Mouse (Mus musculus): ENCODE data around the gene Nupr1. TPM values are rescaled to one million over a fixed set of nuclear protein-coding genes. Genes with fewer than 3 reads are reported as not detected.

The Nupr1 gene
- polyA plus RNA-seq, 1 experiment from 2014 or later = 3.4 TPM

DNA sequence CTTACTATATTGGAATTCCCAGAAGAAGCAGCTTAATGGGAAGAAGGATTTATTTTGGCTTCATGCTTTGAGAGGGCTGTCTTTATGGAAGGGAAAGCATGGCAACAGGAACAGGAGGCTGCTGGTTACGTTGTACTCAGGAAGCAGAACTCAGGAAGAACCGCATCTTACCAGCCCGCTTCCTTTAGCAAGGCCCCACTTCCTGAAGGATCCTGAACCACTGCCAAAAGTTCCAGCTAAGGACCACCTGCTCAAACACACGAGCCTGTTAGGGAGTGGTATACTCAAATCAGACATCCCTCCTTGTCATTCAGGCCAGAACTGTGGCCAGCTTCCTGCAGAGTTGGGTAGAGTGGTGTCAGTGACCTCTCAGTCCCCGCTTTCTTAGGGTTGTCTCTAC, 37.8 kb upstream of the Nupr1 start:
- no peaks in the 10 kb centered on the region for H3K4me1 ChIP-seq (ENCODE audit: control insufficient read depth, insufficient read depth, low read length)
- WGBS = 88% methylated on average over 5 of the region's 5 CpGs
- H3K9ac ChIP-seq (replicated peaks; ENCODE audit: low read length) = no peak overlapping the region
- H3K9me3 ChIP-seq (replicated peaks; ENCODE audit: control insufficient read depth, low read length) = no peaks in the 10 kb centered on the region
- no peak for ATAC-seq (replicated peaks; ENCODE audit: insufficient number of reproducible peaks, low FRiP score, low TSS enrichment, low read depth)
- DNase-seq (ENCODE audit: low spot score) = no peak
- H3K27me3 ChIP-seq (ENCODE audit: control insufficient read depth, insufficient read depth, low read length) = no peaks in the 10 kb centered on the region
- no peak overlapping the region for H3K27ac ChIP-seq (replicated peaks; ENCODE audit: low read depth, low read length)
- no peak overlapping the region for H3K4me3 ChIP-seq (ENCODE audit: low read depth, low read length)
- H3K4me2 ChIP-seq (ENCODE audit: low read depth, low read length) = no peak overlapping the region
- peaks cover 7% of the 10 kb centered on the region; the same call in 1 of the 2 replicates for H3K36me3 ChIP-seq (replicated peaks; ENCODE audit: control insufficient read depth, insufficient read depth, low read depth, low read length)

DNA sequence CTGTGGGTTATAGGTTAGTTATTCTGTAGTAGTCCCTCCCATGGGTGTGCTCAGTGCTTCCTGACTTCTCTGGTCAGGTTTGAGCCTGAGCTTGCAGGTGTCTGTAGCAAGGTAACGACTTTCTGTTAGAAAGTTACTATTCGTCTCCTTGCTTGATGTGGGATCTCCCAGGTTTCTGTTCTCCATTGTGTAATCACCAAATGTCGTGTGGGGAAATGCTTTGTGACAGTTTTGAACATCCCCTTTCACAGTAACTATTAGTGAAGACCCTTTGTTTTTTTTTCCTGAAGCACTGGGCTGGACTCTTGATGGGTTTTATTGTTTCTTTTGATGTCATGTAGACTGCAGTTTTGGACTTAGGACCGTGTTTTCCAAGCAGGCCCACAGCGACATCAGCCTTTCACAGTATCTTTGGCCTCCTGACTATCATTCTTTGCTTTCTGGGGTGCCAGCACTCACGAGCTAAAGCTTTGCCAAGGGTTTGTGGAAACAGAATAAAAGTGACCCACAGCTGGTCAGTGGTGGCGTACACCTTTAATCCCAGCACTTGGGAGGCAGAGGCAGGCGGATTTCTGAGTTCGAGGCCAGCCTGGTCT, 36.9 kb upstream of the Nupr1 start:
- WGBS = 87% methylated on average over 9 of the region's 9 CpGs
- no peak overlapping the region for H3K4me2 ChIP-seq (ENCODE audit: low read depth, low read length)
- no peaks in the 10 kb centered on the region for H3K9me3 ChIP-seq (replicated peaks; ENCODE audit: control insufficient read depth, low read length)
- no peaks in the 10 kb centered on the region for H3K4me1 ChIP-seq (ENCODE audit: control insufficient read depth, insufficient read depth, low read length)
- no peak overlapping the region for H3K9ac ChIP-seq (replicated peaks; ENCODE audit: low read length)
- no peaks in the 10 kb centered on the region for H3K27me3 ChIP-seq (ENCODE audit: control insufficient read depth, insufficient read depth, low read length)
- DNase-seq (ENCODE audit: low spot score) = no peak
- no peak overlapping the region for H3K4me3 ChIP-seq (ENCODE audit: low read depth, low read length)
- ATAC-seq (replicated peaks; ENCODE audit: insufficient number of reproducible peaks, low FRiP score, low TSS enrichment, low read depth) = no peak
- H3K27ac ChIP-seq (replicated peaks; ENCODE audit: low read depth, low read length) = no peak overlapping the region
- H3K36me3 ChIP-seq (replicated peaks; ENCODE audit: control insufficient read depth, insufficient read depth, low read depth, low read length) = peaks cover 7% of the 10 kb centered on the region; the same call in 1 of the 2 replicates

DNA sequence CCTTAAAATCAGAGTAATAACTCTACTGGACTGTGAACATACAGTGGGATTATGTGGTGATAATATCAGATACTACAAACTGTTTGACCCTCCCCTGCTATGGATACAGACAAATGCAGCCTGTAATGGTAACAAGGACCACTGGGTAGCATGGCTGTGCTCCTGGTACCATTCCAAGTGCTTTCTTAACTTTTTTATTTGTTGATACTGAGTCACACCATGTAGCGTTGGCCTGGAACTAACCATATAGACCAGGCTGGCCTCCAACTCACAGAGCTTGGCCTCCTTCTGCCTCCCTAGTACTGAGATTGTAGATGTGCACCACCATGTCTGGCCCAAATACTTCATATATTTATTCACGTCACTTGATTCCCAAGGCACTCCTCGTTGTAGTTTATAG, 34.6 kb upstream of the Nupr1 start:
- Histone ChIP-seq H3K4me3 (ENCODE audit: low read depth, low read length) (no peak overlapping the region), H3K9me3 (replicated peaks; ENCODE audit: control insufficient read depth, low read length) (no peaks in the 10 kb centered on the region), H3K27me3 (ENCODE audit: control insufficient read depth, insufficient read depth, low read length) (no peaks in the 10 kb centered on the region), H3K9ac (replicated peaks; ENCODE audit: low read length) (no peak overlapping the region), H3K27ac (replicated peaks; ENCODE audit: low read depth, low read length) (no peak overlapping the region), H3K4me2 (ENCODE audit: low read depth, low read length) (no peak overlapping the region), H3K4me1 (ENCODE audit: control insufficient read depth, insufficient read depth, low read length) (no peaks in the 10 kb centered on the region), H3K36me3 (replicated peaks; ENCODE audit: control insufficient read depth, insufficient read depth, low read depth, low read length) (peaks cover 3% of the 10 kb centered on the region; the same call in 1 of the 2 replicates)
- 94% methylated on average over 3 of the region's 3 CpGs for WGBS
- ATAC-seq (replicated peaks; ENCODE audit: insufficient number of reproducible peaks, low FRiP score, low TSS enrichment, low read depth) = no peak
- DNase-seq (ENCODE audit: low spot score) = no peak

DNA sequence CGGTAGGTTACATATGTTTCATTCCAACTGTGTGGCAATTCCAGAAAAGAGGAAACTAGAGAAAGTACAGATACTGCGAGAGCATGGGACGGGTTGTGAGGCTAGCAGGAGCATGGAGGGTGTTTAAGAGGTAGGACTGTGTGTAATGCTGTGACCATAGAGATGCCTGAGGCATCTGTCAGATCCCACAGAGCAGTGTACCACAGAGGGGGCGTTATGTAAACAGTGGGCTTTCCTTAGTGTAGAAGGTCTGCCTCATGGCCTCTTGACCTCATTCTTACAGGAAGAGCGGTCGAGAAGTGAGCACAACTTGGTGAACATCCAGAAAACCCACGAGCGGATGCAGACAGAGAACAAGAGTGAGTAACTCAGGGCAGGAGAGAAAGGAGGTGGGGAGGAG, 33.0 kb upstream of the Nupr1 start:
- no peaks in the 10 kb centered on the region for H3K4me1 ChIP-seq (ENCODE audit: control insufficient read depth, insufficient read depth, low read length)
- H3K4me2 ChIP-seq (ENCODE audit: low read depth, low read length) = no peak overlapping the region
- WGBS = 61% methylated on average over 8 of the region's 8 CpGs
- H3K27me3 ChIP-seq (ENCODE audit: control insufficient read depth, insufficient read depth, low read length) = no peaks in the 10 kb centered on the region
- no peak overlapping the region for H3K4me3 ChIP-seq (ENCODE audit: low read depth, low read length)
- no peaks in the 10 kb centered on the region for H3K9me3 ChIP-seq (replicated peaks; ENCODE audit: control insufficient read depth, low read length)
- DNase-seq (ENCODE audit: low spot score) (no peak), ATAC-seq (replicated peaks; ENCODE audit: insufficient number of reproducible peaks, low FRiP score, low TSS enrichment, low read depth) (no peak; the same call in 1 of the 2 replicates)
- H3K36me3 ChIP-seq (replicated peaks; ENCODE audit: control insufficient read depth, insufficient read depth, low read depth, low read length) = peaks cover 3% of the 10 kb centered on the region; the same call in 1 of the 2 replicates
- no peak overlapping the region for H3K9ac ChIP-seq (replicated peaks; ENCODE audit: low read length)
- H3K27ac ChIP-seq (replicated peaks; ENCODE audit: low read depth, low read length) = no peak overlapping the region

DNA sequence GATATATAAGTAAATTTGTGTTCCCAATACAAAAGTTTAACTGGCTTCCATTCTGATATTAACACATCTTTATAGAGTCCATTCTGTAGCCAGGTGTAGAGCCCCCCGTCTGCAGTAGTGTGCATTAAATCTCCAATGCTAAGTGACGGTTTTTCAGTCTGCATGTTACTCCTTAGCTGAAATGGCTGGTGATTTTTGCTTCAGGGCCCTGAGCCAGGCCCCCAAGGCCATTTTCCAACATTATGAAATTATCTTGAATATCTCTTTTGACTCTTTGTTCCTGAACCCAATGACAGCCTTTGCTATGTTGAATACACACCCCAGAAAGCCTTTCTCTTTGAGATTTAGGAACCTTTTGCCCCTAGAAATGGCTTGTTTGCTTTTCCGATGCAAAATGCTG, 29.1 kb upstream of the Nupr1 start:
- no peak for ATAC-seq (replicated peaks; ENCODE audit: insufficient number of reproducible peaks, low FRiP score, low TSS enrichment, low read depth)
- H3K9ac ChIP-seq (replicated peaks; ENCODE audit: low read length) = no peak overlapping the region
- H3K4me2 ChIP-seq (ENCODE audit: low read depth, low read length) = no peak overlapping the region
- no peaks in the 10 kb centered on the region for H3K4me1 ChIP-seq (ENCODE audit: control insufficient read depth, insufficient read depth, low read length)
- H3K9me3 ChIP-seq (replicated peaks; ENCODE audit: control insufficient read depth, low read length) = no peaks in the 10 kb centered on the region
- 85% methylated on average over 3 of the region's 3 CpGs for WGBS
- no peak overlapping the region for H3K27ac ChIP-seq (replicated peaks; ENCODE audit: low read depth, low read length)
- no peaks in the 10 kb centered on the region for H3K27me3 ChIP-seq (ENCODE audit: control insufficient read depth, insufficient read depth, low read length)
- H3K36me3 ChIP-seq (replicated peaks; ENCODE audit: control insufficient read depth, insufficient read depth, low read depth, low read length) = no peaks in the 10 kb centered on the region; the same call in 1 of the 2 replicates
- no peak overlapping the region for H3K4me3 ChIP-seq (ENCODE audit: low read depth, low read length)
- DNase-seq (ENCODE audit: low spot score) = no peak

DNA sequence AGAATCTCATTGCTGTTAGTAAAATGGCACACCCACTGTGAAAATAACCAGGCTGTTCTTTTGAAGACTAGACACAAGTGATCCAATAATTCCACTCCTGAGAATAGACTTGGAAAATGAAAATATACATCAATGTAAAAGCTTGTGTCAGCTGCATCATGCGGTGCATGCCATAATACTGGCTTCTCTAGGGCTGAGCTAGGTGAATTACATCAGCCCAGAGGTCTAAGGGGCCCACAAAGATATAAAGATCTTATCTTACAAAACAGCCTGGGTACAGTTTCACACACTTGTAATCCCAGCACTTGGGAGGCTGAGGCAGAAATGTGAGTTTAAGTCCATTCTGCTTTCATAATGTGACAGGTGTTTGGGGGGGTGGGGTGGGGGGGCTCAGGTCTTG, 26.9 kb upstream of the Nupr1 start:
- WGBS = 80% methylated on average over 1 of the region's 1 CpGs
- no peak overlapping the region for H3K4me3 ChIP-seq (ENCODE audit: low read depth, low read length)
- no peak overlapping the region for H3K27ac ChIP-seq (replicated peaks; ENCODE audit: low read depth, low read length)
- H3K36me3 ChIP-seq (replicated peaks; ENCODE audit: control insufficient read depth, insufficient read depth, low read depth, low read length) = no peaks in the 10 kb centered on the region
- no peak for ATAC-seq (replicated peaks; ENCODE audit: insufficient number of reproducible peaks, low FRiP score, low TSS enrichment, low read depth)
- no peaks in the 10 kb centered on the region for H3K9me3 ChIP-seq (replicated peaks; ENCODE audit: control insufficient read depth, low read length)
- no peaks in the 10 kb centered on the region for H3K27me3 ChIP-seq (ENCODE audit: control insufficient read depth, insufficient read depth, low read length)
- DNase-seq (ENCODE audit: low spot score) = no peak
- H3K4me2 ChIP-seq (ENCODE audit: low read depth, low read length) = no peak overlapping the region
- H3K4me1 ChIP-seq (ENCODE audit: control insufficient read depth, insufficient read depth, low read length) = no peaks in the 10 kb centered on the region
- no peak overlapping the region for H3K9ac ChIP-seq (replicated peaks; ENCODE audit: low read length)

DNA sequence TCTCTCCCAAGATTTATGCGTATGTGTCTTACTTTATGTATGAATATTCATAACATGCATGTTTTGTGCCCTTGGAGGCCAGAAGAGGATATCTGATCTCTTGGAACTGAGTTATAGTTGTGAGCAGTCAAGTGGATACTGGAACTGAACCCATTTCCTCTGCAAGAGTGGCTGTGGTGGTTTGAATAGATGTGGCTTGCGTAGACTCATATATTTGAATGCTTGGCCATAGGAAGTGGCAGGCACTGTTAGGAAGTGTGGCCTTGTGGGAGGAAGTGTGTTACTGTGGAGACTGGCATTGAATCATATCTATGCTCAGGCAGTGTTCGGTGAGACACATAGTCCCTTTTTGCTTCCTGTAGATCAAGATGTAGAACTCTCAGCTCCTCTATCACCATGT, 25.0 kb upstream of the Nupr1 start:
- H3K27me3 ChIP-seq (ENCODE audit: control insufficient read depth, insufficient read depth, low read length) = no peaks in the 10 kb centered on the region
- no peak overlapping the region for H3K27ac ChIP-seq (replicated peaks; ENCODE audit: low read depth, low read length)
- no peaks in the 10 kb centered on the region for H3K36me3 ChIP-seq (replicated peaks; ENCODE audit: control insufficient read depth, insufficient read depth, low read depth, low read length)
- DNase-seq (ENCODE audit: low spot score) (no peak), ATAC-seq (replicated peaks; ENCODE audit: insufficient number of reproducible peaks, low FRiP score, low TSS enrichment, low read depth) (no peak)
- no peak overlapping the region for H3K9ac ChIP-seq (replicated peaks; ENCODE audit: low read length)
- no peak overlapping the region for H3K4me3 ChIP-seq (ENCODE audit: low read depth, low read length)
- no peaks in the 10 kb centered on the region for H3K4me1 ChIP-seq (ENCODE audit: control insufficient read depth, insufficient read depth, low read length)
- no peak overlapping the region for H3K4me2 ChIP-seq (ENCODE audit: low read depth, low read length)
- 94% methylated on average over 3 of the region's 3 CpGs for WGBS
- H3K9me3 ChIP-seq (replicated peaks; ENCODE audit: control insufficient read depth, low read length) = no peaks in the 10 kb centered on the region

DNA sequence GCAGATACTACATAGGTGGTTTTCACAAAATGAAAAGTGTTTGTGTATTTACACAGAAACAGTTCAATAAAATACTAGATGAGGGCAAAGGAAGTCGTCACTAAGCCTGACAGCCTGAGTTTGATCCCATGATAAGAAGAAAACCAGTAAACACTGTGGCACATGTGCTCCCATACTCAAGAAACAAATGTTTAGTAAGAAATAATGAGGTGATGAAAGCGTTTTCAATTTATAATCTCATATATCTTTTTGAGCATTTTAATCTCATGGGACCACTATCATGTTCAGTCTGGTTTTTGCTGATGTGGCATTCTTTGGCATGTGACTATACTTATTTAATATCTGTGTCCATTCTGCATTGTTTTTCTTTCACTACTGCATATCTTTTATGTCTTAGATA, 23.3 kb upstream of the Nupr1 start:
- no peaks in the 10 kb centered on the region for H3K27me3 ChIP-seq (ENCODE audit: control insufficient read depth, insufficient read depth, low read length)
- H3K36me3 ChIP-seq (replicated peaks; ENCODE audit: control insufficient read depth, insufficient read depth, low read depth, low read length) = no peaks in the 10 kb centered on the region
- no peak overlapping the region for H3K27ac ChIP-seq (replicated peaks; ENCODE audit: low read depth, low read length)
- H3K4me2 ChIP-seq (ENCODE audit: low read depth, low read length) = no peak overlapping the region
- DNase-seq (ENCODE audit: low spot score) (no peak), ATAC-seq (replicated peaks; ENCODE audit: insufficient number of reproducible peaks, low FRiP score, low TSS enrichment, low read depth) (no peak)
- H3K9ac ChIP-seq (replicated peaks; ENCODE audit: low read length) = no peak overlapping the region
- no peaks in the 10 kb centered on the region for H3K4me1 ChIP-seq (ENCODE audit: control insufficient read depth, insufficient read depth, low read length)
- WGBS = 86% methylated on average over 2 of the region's 2 CpGs
- no peak overlapping the region for H3K4me3 ChIP-seq (ENCODE audit: low read depth, low read length)
- H3K9me3 ChIP-seq (replicated peaks; ENCODE audit: control insufficient read depth, low read length) = no peaks in the 10 kb centered on the region

All from embryonic facial prominence, embryonic 11.5 days (tissue).